Mouse (Mus musculus): ENCODE measurements around the gene Hils1. TPM values are rescaled to one million over a fixed set of nuclear protein-coding genes. Genes with fewer than 3 reads are reported as not detected.
A peak's percentile ranks its signal among the peaks of the same experiment; 100 is the strongest.
"Not testable (repeated sequence)": the region's sequence is repeated elsewhere in the genome, so short reads cannot be mapped to it uniquely, and the experiment has no call there.

Gene Hils1
- polyA plus RNA-seq, 1 experiment from 2014 or later: 0.61 TPM

DNA sequence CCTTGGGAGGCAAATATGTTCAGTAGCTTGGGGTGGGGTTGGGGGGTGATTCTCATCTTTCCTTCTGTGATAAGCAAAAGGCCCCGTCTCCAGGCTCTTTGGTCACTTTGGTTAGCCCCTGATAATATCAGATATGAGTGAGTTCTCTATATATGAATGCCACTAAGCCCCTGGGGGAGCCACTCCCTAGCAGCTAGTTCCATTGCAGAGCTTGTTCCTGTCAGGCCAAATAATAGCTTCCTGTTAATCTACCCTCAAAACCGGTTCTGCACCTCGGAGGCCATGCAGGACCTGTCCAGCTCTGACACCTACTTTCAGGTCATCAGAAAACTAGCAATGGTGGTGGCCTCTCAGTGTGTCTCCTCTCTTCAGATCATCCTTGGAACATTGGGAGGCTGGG is 40.0 kb downstream of the Hils1 start:
- ATAC-seq (ENCODE audit: low read depth): no peak
- peaks cover 36% of the 10 kb centered on the region for H3K4me1 ChIP-seq (ENCODE audit: control insufficient read depth, insufficient read depth, low read length)
- peak overlapping the region; percentile 19; the same call in 1 of the 2 replicates for H3K9ac ChIP-seq (ENCODE audit: low read depth, low read length)

DNA sequence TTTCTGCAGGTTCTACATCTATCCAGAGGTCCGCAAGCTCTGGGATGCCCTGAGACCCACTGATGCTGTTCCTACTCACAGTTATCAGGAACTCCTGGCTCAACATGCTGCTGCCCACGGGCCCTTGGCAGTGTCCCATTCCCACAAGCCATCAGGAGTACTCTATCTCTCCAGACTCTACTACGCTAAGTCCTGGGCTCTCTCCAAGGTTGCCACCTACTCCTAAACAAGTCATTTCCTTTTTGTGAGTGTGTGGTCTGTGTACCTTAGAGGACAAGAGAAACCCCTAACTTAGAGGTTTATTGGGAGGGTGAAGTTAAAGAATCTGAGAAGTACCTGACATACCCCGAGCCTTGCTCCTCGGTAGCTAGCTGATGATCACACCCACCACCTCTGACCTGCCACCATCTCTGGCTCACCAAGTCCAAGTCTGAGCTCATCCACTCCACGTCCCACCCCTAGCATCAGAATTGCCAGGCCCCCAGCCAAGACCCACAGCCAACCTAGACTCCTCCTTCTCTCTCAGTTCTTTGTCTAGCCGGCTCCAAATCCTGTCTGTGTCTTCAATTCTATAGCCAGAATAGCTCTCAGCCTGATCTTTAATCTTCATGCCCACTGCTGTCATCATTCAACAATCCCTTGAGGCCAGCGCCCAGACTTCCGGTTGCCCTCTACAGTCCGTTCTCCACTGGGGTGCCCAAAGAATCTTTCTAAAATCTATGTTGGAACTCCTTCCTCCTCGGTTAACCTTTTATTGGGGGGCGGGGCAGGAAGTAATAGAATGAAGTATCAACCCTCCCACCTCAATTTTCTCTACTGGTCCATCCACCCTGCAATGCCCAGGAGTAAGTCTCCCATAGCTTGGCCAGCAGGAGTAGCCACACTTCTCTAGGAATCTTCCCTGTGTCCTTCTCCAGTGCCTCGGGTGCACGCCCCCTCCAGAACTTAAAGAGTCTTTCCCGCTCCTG is 41.6 kb downstream of the Hils1 start:
- H3K4me2 ChIP-seq (ENCODE audit: low read depth, low read length): peak overlapping the region; percentile 69
- peaks cover 42% of the 10 kb centered on the region for H3K4me1 ChIP-seq (ENCODE audit: control insufficient read depth, insufficient read depth, low read length)
- peak overlapping the region; percentile 81 for H3K4me3 ChIP-seq (ENCODE audit: low read depth, low read length)
- no peaks in the 10 kb centered on the region for H3K27me3 ChIP-seq (replicated peaks; ENCODE audit: control insufficient read depth, insufficient read depth, low read length)
- DNase-seq (ENCODE audit: low spot score) (peak; percentile 56), ATAC-seq (ENCODE audit: low read depth) (peak; percentile 1)
- H3K27ac ChIP-seq (replicated peaks; ENCODE audit: low read depth, low read length): peak overlapping the region; percentile 93
- H3K9ac ChIP-seq (ENCODE audit: low read depth, low read length): peak overlapping the region; percentile 85
- no peaks in the 10 kb centered on the region for H3K9me3 ChIP-seq (ENCODE audit: control insufficient read depth, low read length)
- 32% methylated on average over 15 of the region's 15 CpGs for WGBS
- H3K36me3 ChIP-seq (ENCODE audit: control insufficient read depth, insufficient read depth, low read length): peaks cover 19% of the 10 kb centered on the region; the same call in 1 of the 2 replicates

More for the DNA sequence above, 40.0 kb downstream of the Hils1 start:
- Histone ChIP-seq H3K27ac (replicated peaks; ENCODE audit: low read depth, low read length) (peak overlapping the region; percentile 77), H3K36me3 (ENCODE audit: control insufficient read depth, insufficient read depth, low read length) (peaks cover 34% of the 10 kb centered on the region), H3K9me3 (ENCODE audit: control insufficient read depth, low read length) (no peaks in the 10 kb centered on the region), H3K27me3 (replicated peaks; ENCODE audit: control insufficient read depth, insufficient read depth, low read length) (no peaks in the 10 kb centered on the region), H3K4me3 (ENCODE audit: low read depth, low read length) (no peak overlapping the region), H3K4me2 (ENCODE audit: low read depth, low read length) (peak overlapping the region; percentile 82)
- WGBS: 71% methylated on average over 3 of the region's 3 CpGs
- no peak for DNase-seq (ENCODE audit: low spot score)

DNA sequence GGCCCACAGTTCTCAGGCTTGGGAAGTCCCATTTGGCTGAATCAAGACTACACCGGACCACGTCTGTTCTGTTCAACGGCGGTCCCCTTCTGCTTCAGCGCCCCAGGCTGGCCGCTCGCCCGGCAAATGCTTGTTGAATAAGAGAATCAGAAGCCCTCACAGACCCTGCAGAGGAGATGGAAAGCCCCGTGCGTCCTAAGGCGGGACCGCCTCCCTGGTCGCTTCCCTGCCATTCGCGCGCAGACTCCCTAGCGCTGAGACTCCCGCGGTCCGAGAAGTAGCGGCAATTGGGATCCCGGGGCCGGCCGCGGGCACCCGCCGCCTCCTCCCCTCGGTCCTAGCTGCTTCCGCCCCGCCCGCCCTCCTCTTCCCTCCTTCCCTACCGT is 42.2 kb downstream of the Hils1 start, which contains the start of gene Samd14:
TSS of gene Samd14 (plus strand) at position 251 of the 386 bp plus-strand sequence.
- ATAC-seq (ENCODE audit: low read depth) (peak; percentile 83), DNase-seq (ENCODE audit: low spot score) (peak; percentile 92)
- Histone ChIP-seq H3K4me3 (ENCODE audit: low read depth, low read length) (peak within 1 kb of the TSS; percentile 81), H3K4me1 (ENCODE audit: control insufficient read depth, insufficient read depth, low read length) (peaks cover 42% of the 10 kb centered on the region), H3K27me3 (replicated peaks; ENCODE audit: control insufficient read depth, insufficient read depth, low read length) (no peaks in the 10 kb centered on the region), H3K9ac (ENCODE audit: low read depth, low read length) (peak within 1 kb of the TSS; percentile 85), H3K9me3 (ENCODE audit: control insufficient read depth, low read length) (no peaks in the 10 kb centered on the region), H3K27ac (replicated peaks; ENCODE audit: low read depth, low read length) (peak within 1 kb of the TSS; percentile 93), H3K36me3 (ENCODE audit: control insufficient read depth, insufficient read depth, low read length) (peaks cover 18% of the 10 kb centered on the region; the same call in 1 of the 2 replicates), H3K4me2 (ENCODE audit: low read depth, low read length) (peak within 1 kb of the TSS; percentile 69)
- under 1% methylated on average over 19 of the region's 32 CpGs for WGBS

DNA sequence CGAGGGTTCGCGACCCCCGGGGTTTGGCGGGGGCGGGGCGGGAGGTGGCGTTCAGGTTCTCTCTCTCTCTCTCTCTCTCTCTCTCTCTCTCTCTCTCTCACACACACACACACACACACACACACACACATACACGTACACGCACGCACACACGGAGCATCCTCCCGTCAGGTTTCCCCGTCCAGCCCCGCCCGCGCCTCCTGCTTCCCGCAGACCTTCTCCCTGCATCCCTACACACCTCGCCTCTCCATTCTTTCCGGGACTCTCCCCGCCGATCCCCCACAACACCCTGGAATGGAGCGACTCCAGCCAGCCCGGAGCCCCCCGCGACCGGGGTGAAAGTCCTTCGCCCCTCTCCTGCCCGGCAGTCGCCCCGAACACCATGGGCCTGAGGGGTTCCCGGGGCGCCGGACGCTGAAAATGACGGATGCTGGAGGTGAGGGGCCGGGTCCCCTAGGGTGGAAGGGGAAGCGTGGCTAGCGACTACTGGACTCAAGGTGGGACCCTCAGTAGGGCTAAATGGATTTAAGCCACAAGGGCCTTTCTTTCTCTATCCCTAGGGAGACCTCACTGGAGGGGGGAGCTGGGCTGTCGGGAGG is 42.8 kb downstream of the Hils1 start:
- ATAC-seq (ENCODE audit: low read depth) (peak; percentile 27), DNase-seq (ENCODE audit: low spot score) (peak; percentile 60)
- H3K4me1 ChIP-seq (ENCODE audit: control insufficient read depth, insufficient read depth, low read length): peaks cover 42% of the 10 kb centered on the region

DNA sequence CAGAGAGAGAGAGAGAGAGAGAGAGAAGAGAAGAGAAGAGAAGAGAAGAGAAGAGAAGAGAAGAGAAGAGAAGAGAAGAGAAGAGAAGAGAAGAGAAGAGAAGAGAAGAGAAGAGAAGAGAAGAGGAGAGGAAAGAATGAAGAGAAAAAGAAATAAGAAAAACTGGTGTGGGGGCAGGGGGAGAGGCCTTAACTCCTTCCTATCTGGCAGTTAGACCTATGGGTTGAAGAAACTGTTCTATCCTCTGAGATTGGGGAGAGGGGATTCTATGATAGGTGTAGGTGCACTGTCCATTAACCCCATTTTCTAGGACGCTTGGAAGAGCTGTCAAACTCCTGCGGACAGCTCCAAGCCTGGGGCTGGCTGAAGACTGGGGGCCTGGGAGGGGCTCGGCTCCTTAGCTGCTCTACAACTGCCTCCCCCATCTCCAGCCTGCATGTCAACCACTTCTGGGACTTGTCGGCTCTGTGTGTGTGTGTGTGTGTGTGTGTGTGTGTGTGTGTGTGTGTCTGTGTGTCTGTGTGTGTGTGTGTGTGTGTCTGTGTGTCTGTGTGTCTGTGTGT is 43.5 kb downstream of the Hils1 start:
- ATAC-seq (ENCODE audit: low read depth); H3K27me3 ChIP-seq (replicated peaks; ENCODE audit: control insufficient read depth, insufficient read depth, low read length); H3K9me3 ChIP-seq (ENCODE audit: control insufficient read depth, low read length); H3K36me3 ChIP-seq (ENCODE audit: control insufficient read depth, insufficient read depth, low read length); DNase-seq (ENCODE audit: low spot score): not testable (repeated sequence)
- Histone ChIP-seq H3K9ac (ENCODE audit: low read depth, low read length) (peak overlapping the region; percentile 85), H3K4me2 (ENCODE audit: low read depth, low read length) (peak overlapping the region; percentile 69), H3K27ac (replicated peaks; ENCODE audit: low read depth, low read length) (peak overlapping the region; percentile 93; the same call in 1 of the 2 replicates), H3K4me1 (ENCODE audit: control insufficient read depth, insufficient read depth, low read length) (peaks cover 41% of the 10 kb centered on the region), H3K4me3 (ENCODE audit: low read depth, low read length) (peak overlapping the region; percentile 81)
- WGBS: 15% methylated on average over 4 of the region's 4 CpGs

More for the DNA sequence above, 42.8 kb downstream of the Hils1 start:
- Histone ChIP-seq H3K9me3 (ENCODE audit: control insufficient read depth, low read length) (no peaks in the 10 kb centered on the region), H3K27me3 (replicated peaks; ENCODE audit: control insufficient read depth, insufficient read depth, low read length) (no peaks in the 10 kb centered on the region), H3K27ac (replicated peaks; ENCODE audit: low read depth, low read length) (peak overlapping the region; percentile 93), H3K9ac (ENCODE audit: low read depth, low read length) (peak overlapping the region; percentile 85), H3K4me3 (ENCODE audit: low read depth, low read length) (peak overlapping the region; percentile 81), H3K36me3 (ENCODE audit: control insufficient read depth, insufficient read depth, low read length) (peaks cover 15% of the 10 kb centered on the region; the same call in 1 of the 2 replicates), H3K4me2 (ENCODE audit: low read depth, low read length) (peak overlapping the region; percentile 69)
- under 1% methylated on average over 29 of the region's 40 CpGs for WGBS

DNA sequence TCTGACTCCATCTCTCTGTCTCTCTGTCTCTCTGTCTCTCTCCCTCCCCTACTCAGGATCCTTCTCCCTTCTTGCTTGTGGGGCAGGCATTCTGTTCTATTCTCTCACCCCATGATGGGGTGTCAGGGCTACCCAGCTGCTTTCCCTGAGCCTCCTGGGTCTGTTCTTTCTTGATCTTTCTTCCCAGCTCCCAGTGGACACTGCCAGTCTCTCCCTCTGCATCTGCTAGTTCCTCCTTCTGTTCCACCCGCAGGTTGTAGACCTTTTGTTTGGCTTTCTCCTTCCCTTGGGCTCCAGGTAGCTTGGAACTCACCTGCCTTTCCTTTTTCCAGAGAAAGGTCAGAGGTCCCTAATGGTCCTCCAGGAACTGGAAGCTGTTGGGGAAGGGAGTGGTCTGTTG is 44.0 kb downstream of the Hils1 start:
- peak overlapping the region; percentile 8 for H3K27ac ChIP-seq (replicated peaks; ENCODE audit: low read depth, low read length)

DNA sequence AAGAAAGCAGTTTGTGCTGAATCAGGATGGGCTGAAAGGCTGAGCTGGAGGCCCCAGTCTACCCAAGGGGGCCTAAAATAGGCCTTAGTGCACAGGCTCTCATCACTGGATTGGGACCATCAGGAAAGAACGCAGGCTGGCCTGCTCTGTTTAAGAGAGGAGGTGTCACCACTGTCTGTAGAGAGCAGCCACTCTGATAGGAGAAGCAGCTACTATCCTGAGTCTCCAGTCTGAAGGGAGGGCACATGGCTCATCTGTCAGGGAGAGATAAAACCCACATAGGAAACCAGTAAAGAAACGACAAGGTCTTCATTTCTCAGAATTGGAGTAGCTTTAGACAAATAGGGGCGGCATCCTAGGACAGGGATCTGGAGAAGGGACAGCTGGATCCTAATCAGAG is 44.7 kb downstream of the Hils1 start:
- DNase-seq (ENCODE audit: low spot score) (no peak), ATAC-seq (ENCODE audit: low read depth) (no peak)
- Histone ChIP-seq H3K4me2 (ENCODE audit: low read depth, low read length) (peak overlapping the region; percentile 69), H3K27ac (replicated peaks; ENCODE audit: low read depth, low read length) (no peak overlapping the region), H3K36me3 (ENCODE audit: control insufficient read depth, insufficient read depth, low read length) (peaks cover 14% of the 10 kb centered on the region; the same call in 1 of the 2 replicates), H3K4me1 (ENCODE audit: control insufficient read depth, insufficient read depth, low read length) (peaks cover 34% of the 10 kb centered on the region), H3K9me3 (ENCODE audit: control insufficient read depth, low read length) (no peaks in the 10 kb centered on the region), H3K27me3 (replicated peaks; ENCODE audit: control insufficient read depth, insufficient read depth, low read length) (no peaks in the 10 kb centered on the region), H3K9ac (ENCODE audit: low read depth, low read length) (peak overlapping the region; percentile 85; the same call in 1 of the 2 replicates), H3K4me3 (ENCODE audit: low read depth, low read length) (peak overlapping the region; percentile 81)
- 61% methylated on average over 3 of the region's 3 CpGs for WGBS

More for the DNA sequence above, 44.0 kb downstream of the Hils1 start:
- DNase-seq (ENCODE audit: low spot score) (no peak), ATAC-seq (ENCODE audit: low read depth) (no peak)
- Histone ChIP-seq H3K9ac (ENCODE audit: low read depth, low read length) (peak overlapping the region; percentile 85), H3K4me2 (ENCODE audit: low read depth, low read length) (peak overlapping the region; percentile 69), H3K4me1 (ENCODE audit: control insufficient read depth, insufficient read depth, low read length) (peaks cover 37% of the 10 kb centered on the region), H3K4me3 (ENCODE audit: low read depth, low read length) (peak overlapping the region; percentile 81), H3K9me3 (ENCODE audit: control insufficient read depth, low read length) (no peaks in the 10 kb centered on the region), H3K27me3 (replicated peaks; ENCODE audit: control insufficient read depth, insufficient read depth, low read length) (no peaks in the 10 kb centered on the region), H3K36me3 (ENCODE audit: control insufficient read depth, insufficient read depth, low read length) (peaks cover 12% of the 10 kb centered on the region; the same call in 1 of the 2 replicates)
- 28% methylated on average over 1 of the region's 1 CpGs for WGBS

DNA sequence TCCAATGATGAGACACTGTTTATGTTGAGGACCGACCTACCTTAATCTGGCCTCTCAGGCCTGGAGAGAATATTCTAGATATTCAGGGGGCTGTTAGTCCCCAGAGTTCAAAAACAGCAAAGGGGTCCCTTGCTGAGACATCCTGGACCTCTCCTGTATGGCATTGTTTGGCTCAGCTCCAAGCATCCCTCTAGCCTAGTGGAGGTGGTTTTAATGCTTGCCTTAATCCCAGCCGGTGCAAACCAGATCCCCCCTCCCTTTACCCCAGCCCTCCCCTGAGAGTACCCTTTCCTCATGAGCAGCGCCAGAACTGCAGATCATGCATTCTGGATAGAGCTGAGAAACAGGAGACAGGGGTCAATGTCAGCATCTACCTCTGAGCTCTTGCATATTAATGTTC is 45.1 kb downstream of the Hils1 start:
- peak overlapping the region; percentile 69 for H3K4me2 ChIP-seq (ENCODE audit: low read depth, low read length)
- no peak overlapping the region for H3K4me3 ChIP-seq (ENCODE audit: low read depth, low read length)
- peaks cover 30% of the 10 kb centered on the region for H3K4me1 ChIP-seq (ENCODE audit: control insufficient read depth, insufficient read depth, low read length)
- no peak for ATAC-seq (ENCODE audit: low read depth)
- H3K27me3 ChIP-seq (replicated peaks; ENCODE audit: control insufficient read depth, insufficient read depth, low read length): no peaks in the 10 kb centered on the region
- H3K9me3 ChIP-seq (ENCODE audit: control insufficient read depth, low read length): no peaks in the 10 kb centered on the region
- H3K27ac ChIP-seq (replicated peaks; ENCODE audit: low read depth, low read length): no peak overlapping the region
- peak overlapping the region; percentile 85; the same call in 1 of the 2 replicates for H3K9ac ChIP-seq (ENCODE audit: low read depth, low read length)
- no peak for DNase-seq (ENCODE audit: low spot score)
- 26% methylated on average over 3 of the region's 3 CpGs for WGBS
- H3K36me3 ChIP-seq (ENCODE audit: control insufficient read depth, insufficient read depth, low read length): peaks cover 18% of the 10 kb centered on the region; the same call in 1 of the 2 replicates
